Mouse (Mus musculus) intestine, embryonic 14.5 days (tissue): ENCODE measurements around the gene Tyrp1. TPM values are rescaled to one million over a fixed set of nuclear protein-coding genes. Genes with fewer than 3 reads are reported as not detected.

Experiments
- ATAC-seq: fragments of 200-750 bp; cut with Nextera tagmentation; replicated peaks from 2 replicates; pipeline ENCODE4 v1.8.0; 2017; ENCODE audit warnings: low read depth, moderate number of reproducible peaks, moderate TSS enrichment, moderate library complexity; ENCODE audit not compliant: low FRiP score, low TSS enrichment
- DNase-seq: peaks from one replicate; pipeline ENCODE4 v3.0.0-alpha.2; 2018; ENCODE audit warnings: low spot score
- H3K27ac ChIP-seq: fragments of 300-500 bp; sonication (generic); 2 replicates; pipeline ENCODE4 v1.5.1; 2014; ENCODE audit warnings: low read depth, mild to moderate bottlenecking, control low read depth
- H3K27me3 ChIP-seq: fragments of 300-500 bp; sonication (generic); replicated peaks from 2 replicates; pipeline ENCODE4 v1.6.1; 2014; ENCODE audit warnings: low read length, control low read depth; ENCODE audit not compliant: control insufficient read depth, insufficient read depth
- H3K36me3 ChIP-seq: fragments of 300-500 bp; sonication (generic); 2 replicates; pipeline ENCODE4 v1.6.1; 2014; ENCODE audit warnings: low read length, control low read depth; ENCODE audit not compliant: control insufficient read depth, insufficient read depth
- H3K4me1 ChIP-seq: fragments of 300-500 bp; sonication (generic); replicated peaks from 2 replicates; pipeline ENCODE4 v1.6.1; 2014; ENCODE audit warnings: low read length, control low read depth, mixed read lengths; ENCODE audit not compliant: control insufficient read depth, insufficient read depth
- H3K4me2 ChIP-seq: fragments of 300-500 bp; sonication (generic); 2 replicates; pipeline ENCODE4 v1.6.1; 2014; ENCODE audit warnings: low read length
- H3K4me3 ChIP-seq: fragments of 300-500 bp; sonication (generic); 2 replicates; pipeline ENCODE4 v1.5.1; 2014; ENCODE audit warnings: low read depth, low read length, control low read depth, mixed read lengths
- H3K9ac ChIP-seq: fragments of 300-500 bp; sonication (generic); 2 replicates; pipeline ENCODE4 v1.6.1; 2014; ENCODE audit warnings: mild to moderate bottlenecking, low read length
- H3K9me3 ChIP-seq: fragments of 300-500 bp; sonication (generic); 2 replicates; pipeline ENCODE4 v1.6.1; 2016; ENCODE audit warnings: low read length, control low read depth; ENCODE audit not compliant: control insufficient read depth
- WGBS: fragments of 180-500 bp; shearing (Covaris S2); extraction: QIAGEN DNeasy Blood & Tissue Kit; methylation state at CpG from one replicate; pipeline ENCODE4 v1.1.7; 2014; 5-methylcytosine and 5-hydroxymethylcytosine counted together
- polyA plus RNA-seq: library from polyadenylated mRNA; unstranded; fragments of >200 nt; fragmentation: Nextera tagmentation; extraction: Ambion mirVana; gene quantifications from 2 replicates; pipeline ENCODE4 v1.2.1, GENCODE M21; 2014

Tyrp1 gene
- polyA plus RNA-seq, 1 experiment from 2014 or later: not detected

GRCm38 (mm10) chr4:80874121-80874859 is 40.4 kb downstream of the Tyrp1 start:
- peak; percentile 48 for DNase-seq
- ATAC-seq: peak; percentile 85
- no peaks in the 10 kb centered on the region for H3K27me3 ChIP-seq
- 55% methylated on average over 5 of the region's 5 CpGs for WGBS
- no peak overlapping the region for H3K9ac ChIP-seq
- H3K9me3 ChIP-seq: no peaks in the 10 kb centered on the region
- H3K36me3 ChIP-seq: no peaks in the 10 kb centered on the region
- H3K4me1 ChIP-seq: no peaks in the 10 kb centered on the region
- H3K4me3 ChIP-seq: no peak overlapping the region
- no peak overlapping the region for H3K27ac ChIP-seq
- H3K4me2 ChIP-seq: no peak overlapping the region

- H3K4me3 ChIP-seq: no peak overlapping the region
- no peak overlapping the region for H3K9ac ChIP-seq
- 55% methylated on average over 4 of the region's 4 CpGs for WGBS
- ATAC-seq (0 out of 2 replicates have a peak, but pooled peaks have one; percentile 24), DNase-seq (peak; percentile 42)
- H3K27ac ChIP-seq: no peak overlapping the region
- no peaks in the 10 kb centered on the region for H3K4me1 ChIP-seq
- no peaks in the 10 kb centered on the region for H3K36me3 ChIP-seq
- H3K27me3 ChIP-seq: no peaks in the 10 kb centered on the region
- no peak overlapping the region for H3K4me2 ChIP-seq
- no peaks in the 10 kb centered on the region for H3K9me3 ChIP-seq
Observed at GRCm38 (mm10) chr4:80875055-80875454, 41.1 kb downstream of the Tyrp1 start.

GRCm38 (mm10) chr4:80881996-80882599 is 48.2 kb downstream of the Tyrp1 start:
- 78% methylated on average over 1 of the region's 1 CpGs for WGBS
- ATAC-seq (no peak), DNase-seq (no peak)
- Histone ChIP-seq H3K27ac (no peak overlapping the region), H3K4me1 (no peaks in the 10 kb centered on the region), H3K27me3 (no peaks in the 10 kb centered on the region), H3K36me3 (no peaks in the 10 kb centered on the region), H3K4me3 (no peak overlapping the region), H3K9ac (no peak overlapping the region), H3K4me2 (no peak overlapping the region), H3K9me3 (no peaks in the 10 kb centered on the region)

GRCm38 (mm10) chr4:80886631-80887030 is 52.7 kb downstream of the Tyrp1 start:
- no peaks in the 10 kb centered on the region for H3K36me3 ChIP-seq
- no peak overlapping the region for H3K4me3 ChIP-seq
- no peak overlapping the region for H3K4me2 ChIP-seq
- 75% methylated on average over 4 of the region's 4 CpGs for WGBS
- no peak for DNase-seq
- H3K4me1 ChIP-seq: no peaks in the 10 kb centered on the region
- no peaks in the 10 kb centered on the region for H3K9me3 ChIP-seq
- H3K9ac ChIP-seq: no peak overlapping the region
- no peak overlapping the region for H3K27ac ChIP-seq
- no peak for ATAC-seq
- no peaks in the 10 kb centered on the region for H3K27me3 ChIP-seq

- no peaks in the 10 kb centered on the region for H3K9me3 ChIP-seq
- ATAC-seq: no peak
- H3K27ac ChIP-seq: no peak overlapping the region
- no peak overlapping the region for H3K9ac ChIP-seq
- H3K27me3 ChIP-seq: no peaks in the 10 kb centered on the region
- no peak for DNase-seq
- H3K4me3 ChIP-seq: no peak overlapping the region
- no peaks in the 10 kb centered on the region for H3K36me3 ChIP-seq
- 93% methylated on average over 6 of the region's 6 CpGs for WGBS
- H3K4me2 ChIP-seq: no peak overlapping the region
- 0 out of 2 replicates have a peak, but pooled peaks cover 2% of the 10 kb centered on the region for H3K4me1 ChIP-seq
Observed at GRCm38 (mm10) chr4:80891004-80891403, 57.1 kb downstream of the Tyrp1 start.

- Histone ChIP-seq H3K9me3 (no peaks in the 10 kb centered on the region), H3K27me3 (no peaks in the 10 kb centered on the region), H3K4me3 (no peak overlapping the region), H3K9ac (no peak overlapping the region), H3K36me3 (no peaks in the 10 kb centered on the region), H3K4me2 (no peak overlapping the region), H3K4me1 (0 out of 2 replicates have a peak, but pooled peaks cover 2% of the 10 kb centered on the region), H3K27ac (no peak overlapping the region)
- ATAC-seq: 0 out of 2 replicates have a peak, but pooled peaks have one; percentile 36
- DNase-seq: no peak
- WGBS: 63% methylated on average over 4 of the region's 4 CpGs
Observed at GRCm38 (mm10) chr4:80895278-80895894, 61.5 kb downstream of the Tyrp1 start.

Other genes starting within 250 kb of the Tyrp1 start
- 13.7 and 15.5 TPM in 2 replicates for gene Lurap1l, start 76.5 kb downstream of the Tyrp1 start, polyA plus RNA-seq